Mouse (Mus musculus): ENCODE data around the gene Irf6. TPM values are rescaled to one million over a fixed set of nuclear protein-coding genes. Genes with fewer than 3 reads are reported as not detected.

Gene Irf6
- polyA plus RNA-seq, 1 experiment, result 0.08 TPM

- Histone ChIP-seq H3K79me3 (ENCODE audit: low read depth) (no peaks in the 10 kb centered on the region), H3K79me2 (ENCODE audit: control insufficient read depth, insufficient read depth) (no peaks in the 10 kb centered on the region), H3K4me3 (ENCODE audit: insufficient read depth, poor library complexity, severe bottlenecking) (no peak overlapping the region), H3K27me3 (ENCODE audit: control insufficient read depth, insufficient read depth, insufficient read length) (peaks cover 20% of the 10 kb centered on the region), H3K36me3 (ENCODE audit: control insufficient read depth, insufficient read depth) (no peaks in the 10 kb centered on the region), H3ac (ENCODE audit: control insufficient read depth, insufficient read length, low read depth) (no peak overlapping the region)
- TF ChIP-seq MAX (IDR thresholded peaks at IDR 0.05), result no peak
- no peak for TF ChIP-seq MYOG (IDR thresholded peaks at IDR 0.05; ENCODE audit: control insufficient read depth, extremely low read depth, insufficient read length)
- TF ChIP-seq FOSL1 (IDR thresholded peaks at IDR 0.05; ENCODE audit: insufficient read depth, low read length, poor library complexity, severe bottlenecking), result no peak
- no peak for TF ChIP-seq USF1 (IDR thresholded peaks at IDR 0.05; ENCODE audit: low read depth)
- no peak for TF ChIP-seq CTCF (IDR thresholded peaks at IDR 0.05; ENCODE audit: control insufficient read depth, insufficient read depth, insufficient read length)
- no peak for TF ChIP-seq MYOD1 (IDR thresholded peaks at IDR 0.05; ENCODE audit: control insufficient read depth, insufficient read length, low read depth)
- no peak for TF ChIP-seq CEBPB (IDR thresholded peaks at IDR 0.05; ENCODE audit: low read depth)
Measured at GRCm38 (mm10) chr1:193142517-193143062, 10.3 kb upstream of the Irf6 start.

DNA sequence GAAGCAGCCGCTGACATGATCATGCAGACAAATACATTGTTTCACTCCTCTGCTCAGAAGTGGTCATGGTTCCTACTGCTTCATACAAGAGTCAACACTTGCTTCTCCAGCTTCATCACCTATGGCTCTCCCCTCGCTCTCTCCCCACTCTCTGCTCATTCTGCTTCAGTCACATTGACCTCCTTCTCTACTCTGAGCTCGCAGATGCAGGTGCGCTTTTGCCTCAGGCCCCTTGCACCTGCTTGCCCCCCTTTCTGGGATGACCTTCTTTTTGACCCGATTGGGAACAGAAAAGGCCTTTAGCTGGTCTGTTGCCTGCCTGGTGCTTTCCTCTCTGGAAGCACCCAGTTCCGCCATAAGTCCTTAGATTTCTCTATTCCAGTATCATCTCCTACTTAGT is 8.4 kb upstream of the Irf6 start:
- Histone ChIP-seq H3K79me3 (ENCODE audit: low read depth) (no peaks in the 10 kb centered on the region), H3K4me3 (ENCODE audit: insufficient read depth, poor library complexity, severe bottlenecking) (no peak overlapping the region), H3K27me3 (ENCODE audit: control insufficient read depth, insufficient read depth, insufficient read length) (peaks cover 27% of the 10 kb centered on the region), H3ac (ENCODE audit: control insufficient read depth, insufficient read length, low read depth) (no peak overlapping the region), H3K36me3 (ENCODE audit: control insufficient read depth, insufficient read depth) (no peaks in the 10 kb centered on the region), H3K79me2 (ENCODE audit: control insufficient read depth, insufficient read depth) (no peaks in the 10 kb centered on the region)
- no peak for TF ChIP-seq FOSL1 (IDR thresholded peaks at IDR 0.05; ENCODE audit: insufficient read depth, low read length, poor library complexity, severe bottlenecking)
- TF ChIP-seq MAX (IDR thresholded peaks at IDR 0.05), result no peak
- TF ChIP-seq MYOD1 (IDR thresholded peaks at IDR 0.05; ENCODE audit: control insufficient read depth, insufficient read length, low read depth), result no peak
- no peak for TF ChIP-seq USF1 (IDR thresholded peaks at IDR 0.05; ENCODE audit: low read depth)
- no peak for TF ChIP-seq CEBPB (IDR thresholded peaks at IDR 0.05; ENCODE audit: low read depth)
- no peak for TF ChIP-seq CTCF (IDR thresholded peaks at IDR 0.05; ENCODE audit: control insufficient read depth, insufficient read depth, insufficient read length)
- no peak for TF ChIP-seq MYOG (IDR thresholded peaks at IDR 0.05; ENCODE audit: control insufficient read depth, extremely low read depth, insufficient read length)

DNA sequence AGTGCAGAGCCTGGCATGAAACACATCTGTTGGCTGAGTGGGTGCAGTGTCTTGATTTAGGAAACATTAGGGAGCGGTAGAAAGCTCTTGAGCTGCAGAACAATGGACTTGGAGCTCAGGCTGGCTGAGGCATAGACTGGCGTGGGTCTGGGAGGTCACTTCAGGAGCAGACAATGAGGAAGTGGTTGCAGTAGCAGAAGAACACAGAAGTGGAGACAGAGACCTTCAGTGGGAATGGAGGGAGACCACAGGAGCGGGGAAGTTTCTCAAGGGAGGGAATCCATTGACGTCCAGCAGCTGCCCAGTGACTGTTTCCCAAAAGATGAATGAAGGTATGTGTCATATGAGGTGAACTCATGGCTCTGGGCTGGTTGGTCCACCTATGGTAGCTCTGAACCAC is 7.8 kb upstream of the Irf6 start:
- Histone ChIP-seq H3K27me3 (ENCODE audit: control insufficient read depth, insufficient read depth, insufficient read length) (peaks cover 28% of the 10 kb centered on the region), H3ac (ENCODE audit: control insufficient read depth, insufficient read length, low read depth) (no peak overlapping the region), H3K79me3 (ENCODE audit: low read depth) (no peaks in the 10 kb centered on the region), H3K79me2 (ENCODE audit: control insufficient read depth, insufficient read depth) (no peaks in the 10 kb centered on the region), H3K4me3 (ENCODE audit: insufficient read depth, poor library complexity, severe bottlenecking) (no peak overlapping the region), H3K36me3 (ENCODE audit: control insufficient read depth, insufficient read depth) (no peaks in the 10 kb centered on the region)
- TF ChIP-seq FOSL1 (IDR thresholded peaks at IDR 0.05; ENCODE audit: insufficient read depth, low read length, poor library complexity, severe bottlenecking) (no peak), CTCF (IDR thresholded peaks at IDR 0.05; ENCODE audit: control insufficient read depth, insufficient read depth, insufficient read length) (no peak), MYOG (IDR thresholded peaks at IDR 0.05; ENCODE audit: control insufficient read depth, extremely low read depth, insufficient read length) (no peak), CEBPB (IDR thresholded peaks at IDR 0.05; ENCODE audit: low read depth) (no peak), USF1 (IDR thresholded peaks at IDR 0.05; ENCODE audit: low read depth) (no peak), MAX (IDR thresholded peaks at IDR 0.05) (no peak), MYOD1 (IDR thresholded peaks at IDR 0.05; ENCODE audit: control insufficient read depth, insufficient read length, low read depth) (no peak)

DNA sequence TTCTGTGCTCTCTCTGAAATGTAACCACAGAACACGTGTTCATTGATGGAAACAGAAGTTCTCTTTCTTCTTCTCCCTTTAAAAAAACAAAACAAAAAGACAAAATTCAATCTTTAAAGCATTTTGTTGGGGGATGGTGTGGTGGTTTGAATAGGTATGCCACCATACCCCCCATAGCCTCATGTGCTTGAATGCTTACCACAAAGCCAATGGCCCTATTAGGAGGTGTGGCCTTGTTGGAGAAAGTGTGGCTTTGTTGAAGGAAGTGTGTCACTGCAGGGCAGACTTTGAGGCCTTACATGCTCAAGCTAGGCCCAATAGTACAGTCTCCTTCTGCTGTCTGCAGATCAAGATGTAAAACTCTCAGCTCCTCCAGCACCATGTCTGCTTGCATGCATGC is 6.5 kb upstream of the Irf6 start:
- TF ChIP-seq FOSL1 (IDR thresholded peaks at IDR 0.05; ENCODE audit: insufficient read depth, low read length, poor library complexity, severe bottlenecking), result no peak
- no peak for TF ChIP-seq CTCF (IDR thresholded peaks at IDR 0.05; ENCODE audit: control insufficient read depth, insufficient read depth, insufficient read length)
- TF ChIP-seq MAX (IDR thresholded peaks at IDR 0.05), result no peak
- TF ChIP-seq MYOG (IDR thresholded peaks at IDR 0.05; ENCODE audit: control insufficient read depth, extremely low read depth, insufficient read length), result no peak
- no peak for TF ChIP-seq CEBPB (IDR thresholded peaks at IDR 0.05; ENCODE audit: low read depth)
- no peak for TF ChIP-seq USF1 (IDR thresholded peaks at IDR 0.05; ENCODE audit: low read depth)
- TF ChIP-seq MYOD1 (IDR thresholded peaks at IDR 0.05; ENCODE audit: control insufficient read depth, insufficient read length, low read depth), result no peak
- Histone ChIP-seq H3ac (ENCODE audit: control insufficient read depth, insufficient read length, low read depth) (no peak overlapping the region), H3K79me2 (ENCODE audit: control insufficient read depth, insufficient read depth) (no peaks in the 10 kb centered on the region), H3K36me3 (ENCODE audit: control insufficient read depth, insufficient read depth) (no peaks in the 10 kb centered on the region), H3K27me3 (ENCODE audit: control insufficient read depth, insufficient read depth, insufficient read length) (peaks cover 28% of the 10 kb centered on the region), H3K79me3 (ENCODE audit: low read depth) (no peaks in the 10 kb centered on the region), H3K4me3 (ENCODE audit: insufficient read depth, poor library complexity, severe bottlenecking) (no peak overlapping the region)

DNA sequence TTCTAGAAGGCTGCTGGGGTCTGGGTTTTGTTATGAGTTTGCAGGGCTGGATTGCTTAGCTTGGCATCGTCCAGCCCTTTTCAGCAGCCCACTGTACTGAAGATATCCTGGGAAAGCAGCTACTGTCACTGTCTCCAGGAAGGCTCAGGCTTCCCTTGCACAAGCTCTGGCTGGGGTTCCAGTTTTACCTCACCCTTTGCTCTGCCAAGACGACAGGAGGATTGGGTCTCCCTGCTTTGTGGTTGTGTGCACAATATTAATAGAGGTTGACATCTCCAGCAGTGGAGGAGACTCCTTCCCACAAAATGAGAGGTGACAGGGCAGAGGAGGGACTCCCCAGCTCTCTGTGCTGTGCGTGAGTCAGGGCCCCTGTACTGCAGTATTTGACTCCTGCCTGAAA is 3.7 kb upstream of the Irf6 start:
- Histone ChIP-seq H3K79me3 (ENCODE audit: low read depth) (no peaks in the 10 kb centered on the region), H3K79me2 (ENCODE audit: control insufficient read depth, insufficient read depth) (no peaks in the 10 kb centered on the region), H3ac (ENCODE audit: control insufficient read depth, insufficient read length, low read depth) (no peak overlapping the region), H3K4me3 (ENCODE audit: insufficient read depth, poor library complexity, severe bottlenecking) (no peak overlapping the region), H3K27me3 (ENCODE audit: control insufficient read depth, insufficient read depth, insufficient read length) (peaks cover 22% of the 10 kb centered on the region), H3K36me3 (ENCODE audit: control insufficient read depth, insufficient read depth) (no peaks in the 10 kb centered on the region)
- TF ChIP-seq CTCF (IDR thresholded peaks at IDR 0.05; ENCODE audit: control insufficient read depth, insufficient read depth, insufficient read length) (no peak), FOSL1 (IDR thresholded peaks at IDR 0.05; ENCODE audit: insufficient read depth, low read length, poor library complexity, severe bottlenecking) (no peak), MYOD1 (IDR thresholded peaks at IDR 0.05; ENCODE audit: control insufficient read depth, insufficient read length, low read depth) (no peak), USF1 (IDR thresholded peaks at IDR 0.05; ENCODE audit: low read depth) (no peak), MAX (IDR thresholded peaks at IDR 0.05) (no peak), MYOG (IDR thresholded peaks at IDR 0.05; ENCODE audit: control insufficient read depth, extremely low read depth, insufficient read length) (no peak), CEBPB (IDR thresholded peaks at IDR 0.05; ENCODE audit: low read depth) (no peak)

Measured in C2C12 (cell line).